Mouse (Mus musculus) stomach, embryonic 15.5 days (tissue): Measurements from ENCODE around the gene Rtl10. TPM values are rescaled to one million over a fixed set of nuclear protein-coding genes. Genes with fewer than 3 reads are reported as not detected.

Experiments used
- ATAC-seq: fragments of 200-750 bp; cut with Nextera tagmentation; 2 replicates; pipeline ENCODE4 v1.8.0; 2017; ENCODE audit warnings: low read depth, moderate number of reproducible peaks, moderate TSS enrichment; ENCODE audit not compliant: insufficient read depth, low FRiP score
- H3K27ac ChIP-seq: fragments of 300-500 bp; sonication (generic); 2 replicates; pipeline ENCODE4 v1.5.1; 2015; ENCODE audit warnings: mild to moderate bottlenecking, inconsistent platforms
- H3K27me3 ChIP-seq: fragments of 300-500 bp; sonication (generic); replicated peaks from 2 replicates; pipeline ENCODE4 v1.6.1; 2015; ENCODE audit warnings: inconsistent platforms
- H3K36me3 ChIP-seq: fragments of 300-500 bp; sonication (generic); 2 replicates; pipeline ENCODE4 v1.6.1; 2015; ENCODE audit warnings: inconsistent platforms
- H3K4me1 ChIP-seq: fragments of 300-500 bp; sonication (generic); 2 replicates; pipeline ENCODE4 v1.6.1; 2015; ENCODE audit warnings: inconsistent platforms
- H3K4me2 ChIP-seq: fragments of 300-500 bp; sonication (generic); 2 replicates; pipeline ENCODE4 v1.6.1; 2015; ENCODE audit warnings: mild to moderate bottlenecking, inconsistent platforms
- H3K4me3 ChIP-seq: fragments of 300-500 bp; sonication (generic); replicated peaks from 2 replicates; pipeline ENCODE4 v1.5.1; 2015; ENCODE audit warnings: inconsistent platforms
- H3K9ac ChIP-seq: fragments of 300-500 bp; sonication (generic); 2 replicates; pipeline ENCODE4 v1.6.1; 2015; ENCODE audit warnings: inconsistent platforms
- H3K9me3 ChIP-seq: fragments of 300-500 bp; sonication (generic); 2 replicates; pipeline ENCODE4 v1.6.1; 2016; ENCODE audit warnings: inconsistent platforms
- WGBS: fragments of 180-500 bp; shearing (Covaris S2); methylation state at CpG from one replicate; pipeline ENCODE4 v1.1.7; 2015; 5-methylcytosine and 5-hydroxymethylcytosine counted together
- polyA plus RNA-seq: library from polyadenylated mRNA; unstranded; fragments of >200 nt; fragmentation: Nextera tagmentation; extraction: Ambion mirVana; gene quantifications from 2 replicates; pipeline ENCODE4 v1.2.1, GENCODE M21; 2015

Rtl10 gene
- polyA plus RNA-seq, 1 experiment from 2014 or later: 2.7 TPM

GRCm38 (mm10) chr16:18464271-18464670 lies 34.4 kb upstream of the Rtl10 start:
- no peak for ATAC-seq
- WGBS: 59% methylated on average over 3 of the region's 3 CpGs

GRCm38 (mm10) chr16:18470829-18471228 lies 27.9 kb upstream of the Rtl10 start:
- no peak for ATAC-seq
- Histone ChIP-seq H3K9ac (no peak overlapping the region), H3K27me3 (no peaks in the 10 kb centered on the region), H3K4me3 (no peak overlapping the region), H3K4me2 (no peak overlapping the region), H3K4me1 (no peaks in the 10 kb centered on the region), H3K36me3 (no peaks in the 10 kb centered on the region), H3K9me3 (no peaks in the 10 kb centered on the region), H3K27ac (no peak overlapping the region)
- 33% methylated on average over 1 of the region's 1 CpGs for WGBS

More at GRCm38 (mm10) chr16:18464271-18464670, 34.4 kb upstream of the Rtl10 start:
- Histone ChIP-seq H3K4me3 (no peak overlapping the region), H3K9me3 (no peaks in the 10 kb centered on the region), H3K4me2 (no peak overlapping the region), H3K36me3 (no peaks in the 10 kb centered on the region), H3K27me3 (no peaks in the 10 kb centered on the region), H3K9ac (no peak overlapping the region), H3K27ac (no peak overlapping the region), H3K4me1 (peaks cover 11% of the 10 kb centered on the region)

- WGBS: 63% methylated on average over 11 of the region's 11 CpGs
Measured at GRCm38 (mm10) chr16:18471381-18471955, 27.2 kb upstream of the Rtl10 start.

GRCm38 (mm10) chr16:18471976-18472375 lies 26.7 kb upstream of the Rtl10 start:
- ATAC-seq: no peak
- Histone ChIP-seq H3K27ac (no peak overlapping the region), H3K4me1 (no peaks in the 10 kb centered on the region), H3K9ac (no peak overlapping the region), H3K27me3 (no peaks in the 10 kb centered on the region), H3K9me3 (no peaks in the 10 kb centered on the region), H3K36me3 (no peaks in the 10 kb centered on the region), H3K4me2 (no peak overlapping the region), H3K4me3 (no peak overlapping the region)
- 87% methylated on average over 6 of the region's 6 CpGs for WGBS

More at GRCm38 (mm10) chr16:18471381-18471955, 27.2 kb upstream of the Rtl10 start:
- Histone ChIP-seq H3K4me3 (no peak overlapping the region), H3K36me3 (no peaks in the 10 kb centered on the region), H3K4me1 (no peaks in the 10 kb centered on the region), H3K9me3 (no peaks in the 10 kb centered on the region), H3K27ac (no peak overlapping the region), H3K27me3 (no peaks in the 10 kb centered on the region), H3K4me2 (no peak overlapping the region), H3K9ac (no peak overlapping the region)
- ATAC-seq: no peak

GRCm38 (mm10) chr16:18472416-18472815 lies 26.3 kb upstream of the Rtl10 start:
- Histone ChIP-seq H3K4me1 (no peaks in the 10 kb centered on the region), H3K27me3 (no peaks in the 10 kb centered on the region), H3K4me3 (no peak overlapping the region), H3K36me3 (no peaks in the 10 kb centered on the region), H3K4me2 (no peak overlapping the region), H3K27ac (no peak overlapping the region), H3K9me3 (no peaks in the 10 kb centered on the region), H3K9ac (no peak overlapping the region)
- WGBS: 83% methylated on average over 4 of the region's 4 CpGs
- no peak for ATAC-seq

- no peaks in the 10 kb centered on the region for H3K4me1 ChIP-seq
- H3K27me3 ChIP-seq: no peaks in the 10 kb centered on the region
- H3K4me3 ChIP-seq: no peak overlapping the region
- no peak overlapping the region for H3K9ac ChIP-seq
- 87% methylated on average over 8 of the region's 8 CpGs for WGBS
- ATAC-seq: 0 out of 2 replicates have a peak, but pooled peaks have one; percentile 72
- H3K9me3 ChIP-seq: no peaks in the 10 kb centered on the region
- no peak overlapping the region for H3K27ac ChIP-seq
- no peak overlapping the region for H3K4me2 ChIP-seq
- no peaks in the 10 kb centered on the region for H3K36me3 ChIP-seq
Measured at GRCm38 (mm10) chr16:18472976-18473375, 25.7 kb upstream of the Rtl10 start.

GRCm38 (mm10) chr16:18474021-18474420 lies 24.7 kb upstream of the Rtl10 start:
- Histone ChIP-seq H3K4me2 (no peak overlapping the region), H3K9ac (no peak overlapping the region), H3K4me3 (no peak overlapping the region), H3K27me3 (no peaks in the 10 kb centered on the region), H3K27ac (no peak overlapping the region), H3K9me3 (no peaks in the 10 kb centered on the region), H3K4me1 (no peaks in the 10 kb centered on the region), H3K36me3 (no peaks in the 10 kb centered on the region)
- ATAC-seq: no peak
- 76% methylated on average over 2 of the region's 2 CpGs for WGBS

- Histone ChIP-seq H3K4me3 (no peak overlapping the region), H3K27me3 (no peaks in the 10 kb centered on the region), H3K9me3 (no peaks in the 10 kb centered on the region), H3K4me2 (no peak overlapping the region), H3K9ac (no peak overlapping the region), H3K27ac (no peak overlapping the region), H3K4me1 (no peaks in the 10 kb centered on the region), H3K36me3 (no peaks in the 10 kb centered on the region)
- ATAC-seq: no peak
- WGBS: 71% methylated on average over 6 of the region's 6 CpGs
Measured at GRCm38 (mm10) chr16:18477996-18478395, 20.7 kb upstream of the Rtl10 start.

- Histone ChIP-seq H3K27me3 (no peaks in the 10 kb centered on the region), H3K4me2 (no peak overlapping the region), H3K9ac (no peak overlapping the region), H3K9me3 (no peaks in the 10 kb centered on the region), H3K4me1 (no peaks in the 10 kb centered on the region), H3K4me3 (no peak overlapping the region), H3K27ac (no peak overlapping the region), H3K36me3 (no peaks in the 10 kb centered on the region)
- no peak for ATAC-seq
- WGBS: 57% methylated on average over 7 of the region's 7 CpGs
Measured at GRCm38 (mm10) chr16:18479667-18480066, 19.0 kb upstream of the Rtl10 start.

- Histone ChIP-seq H3K4me1 (no peaks in the 10 kb centered on the region), H3K9ac (no peak overlapping the region), H3K36me3 (no peaks in the 10 kb centered on the region), H3K27ac (no peak overlapping the region), H3K27me3 (no peaks in the 10 kb centered on the region), H3K9me3 (no peaks in the 10 kb centered on the region), H3K4me2 (no peak overlapping the region), H3K4me3 (no peak overlapping the region)
- ATAC-seq: no peak
- 72% methylated on average over 4 of the region's 4 CpGs for WGBS
Measured at GRCm38 (mm10) chr16:18480933-18481485, 17.7 kb upstream of the Rtl10 start.

GRCm38 (mm10) chr16:18482431-18482830 lies 16.3 kb upstream of the Rtl10 start:
- no peaks in the 10 kb centered on the region for H3K9me3 ChIP-seq
- no peak for ATAC-seq
- H3K4me1 ChIP-seq: no peaks in the 10 kb centered on the region
- 84% methylated on average over 3 of the region's 3 CpGs for WGBS
- H3K27ac ChIP-seq: no peak overlapping the region
- no peaks in the 10 kb centered on the region for H3K27me3 ChIP-seq
- no peaks in the 10 kb centered on the region for H3K36me3 ChIP-seq
- no peak overlapping the region for H3K4me3 ChIP-seq
- no peak overlapping the region for H3K9ac ChIP-seq
- H3K4me2 ChIP-seq: no peak overlapping the region

GRCm38 (mm10) chr16:18483839-18484238 lies 14.9 kb upstream of the Rtl10 start:
- WGBS: 75% methylated on average over 5 of the region's 5 CpGs
- Histone ChIP-seq H3K4me2 (no peak overlapping the region), H3K4me1 (no peaks in the 10 kb centered on the region), H3K4me3 (no peak overlapping the region), H3K9ac (no peak overlapping the region), H3K9me3 (no peaks in the 10 kb centered on the region), H3K27me3 (no peaks in the 10 kb centered on the region), H3K27ac (no peak overlapping the region), H3K36me3 (no peaks in the 10 kb centered on the region)
- no peak for ATAC-seq

GRCm38 (mm10) chr16:18484386-18484785 lies 14.3 kb upstream of the Rtl10 start:
- 37% methylated on average over 4 of the region's 4 CpGs for WGBS

More at GRCm38 (mm10) chr16:18484386-18484785, 14.3 kb upstream of the Rtl10 start:
- no peak overlapping the region for H3K27ac ChIP-seq
- no peak overlapping the region for H3K9ac ChIP-seq
- H3K4me1 ChIP-seq: no peaks in the 10 kb centered on the region
- ATAC-seq: no peak
- no peak overlapping the region for H3K4me3 ChIP-seq
- no peaks in the 10 kb centered on the region for H3K27me3 ChIP-seq
- no peak overlapping the region for H3K4me2 ChIP-seq
- no peaks in the 10 kb centered on the region for H3K36me3 ChIP-seq
- no peaks in the 10 kb centered on the region for H3K9me3 ChIP-seq
